Mouse (Mus musculus) midbrain, postnatal 0 days (tissue): ENCODE measurements around the gene Fam129b. TPM values are rescaled to one million over a fixed set of nuclear protein-coding genes. Genes with fewer than 3 reads are reported as not detected.

Source experiments
- ATAC-seq: fragments of 200-750 bp; cut with Nextera tagmentation; 2 replicates; pipeline ENCODE4 v1.8.0; 2017; ENCODE audit warnings: moderate number of reproducible peaks, mild to moderate bottlenecking, moderate TSS enrichment, moderate library complexity; ENCODE audit not compliant: low FRiP score
- DNase-seq: peaks from one replicate; pipeline ENCODE4 v3.0.0-alpha.2; 2015; ENCODE audit warnings: low spot score
- H3K27ac ChIP-seq: fragments of 300-500 bp; sonication (generic); 2 replicates; pipeline ENCODE4 v1.5.1; 2014; ENCODE audit warnings: low read depth, mild to moderate bottlenecking, low read length, mixed read lengths
- H3K27me3 ChIP-seq: fragments of 300-500 bp; sonication (generic); 2 replicates; pipeline ENCODE4 v1.6.1; 2014; ENCODE audit warnings: low read length, control low read depth, mixed read lengths; ENCODE audit not compliant: insufficient read depth
- H3K36me3 ChIP-seq: fragments of 300-500 bp; sonication (generic); 2 replicates; pipeline ENCODE4 v1.6.1; 2014; ENCODE audit warnings: low read length, control low read depth, mixed read lengths; ENCODE audit not compliant: insufficient read depth
- H3K4me1 ChIP-seq: fragments of 300-500 bp; sonication (generic); 2 replicates; pipeline ENCODE4 v1.6.1; 2014; ENCODE audit warnings: mild to moderate bottlenecking, control low read depth, antibody characterized with exemption, low read length, mixed read lengths; ENCODE audit not compliant: insufficient read depth
- H3K4me2 ChIP-seq: fragments of 300-500 bp; sonication (generic); 2 replicates; pipeline ENCODE4 v1.6.1; 2014; ENCODE audit warnings: low read depth, mild to moderate bottlenecking, low read length, mixed read lengths; ENCODE audit not compliant: poor library complexity, severe bottlenecking
- H3K4me3 ChIP-seq: fragments of 300-500 bp; sonication (generic); 2 replicates; pipeline ENCODE4 v1.5.1; 2014; ENCODE audit warnings: low read depth, mild to moderate bottlenecking, low read length, moderate library complexity
- H3K9ac ChIP-seq: fragments of 300-500 bp; sonication (generic); replicated peaks from 2 replicates; pipeline ENCODE4 v1.6.1; 2014; ENCODE audit warnings: mild to moderate bottlenecking, low read length, moderate library complexity, mixed read lengths; ENCODE audit not compliant: poor library complexity, severe bottlenecking
- H3K9me3 ChIP-seq: fragments of 300-500 bp; sonication (generic); 2 replicates; pipeline ENCODE4 v1.6.1; 2016; ENCODE audit warnings: low read length, control low read depth
- CTCF ChIP-seq: IDR thresholded peaks from 2 replicates; pipeline ENCODE4 v1.5.1; 2016; ENCODE audit warnings: antibody characterized with exemption, mild to moderate bottlenecking
- WGBS: fragments of 180-500 bp; shearing (Covaris S2); extraction: QIAGEN DNeasy Blood & Tissue Kit; methylation state at CpG from one replicate; pipeline ENCODE4 v1.1.7; 2014; 5-methylcytosine and 5-hydroxymethylcytosine counted together
- polyA plus RNA-seq: library from polyadenylated mRNA; unstranded; fragments of >200 nt; fragmentation: Nextera tagmentation; extraction: Ambion mirVana; gene quantifications from 2 replicates; pipeline ENCODE4 v1.2.1, GENCODE M21; 2015
- total RNA-seq: library from RNA; depleted of rRNA; stranded (reverse); fragments of >200 nt; gene quantifications from 2 replicates; pipeline ENCODE4 v1.2.3, GENCODE M21; 2014

Gene Fam129b
- total and polyA plus RNA-seq, 2 experiments from 2014 or later: 17.7 to 39.5 TPM

GRCm38 (mm10) chr2:32881723-32882122 is 5.8 kb downstream of the Fam129b start:
- Histone ChIP-seq H3K4me2 (no peak overlapping the region), H3K4me3 (no peak overlapping the region), H3K9ac (no peak overlapping the region), H3K36me3 (no peaks in the 10 kb centered on the region), H3K27ac (no peak overlapping the region), H3K4me1 (peaks cover 27% of the 10 kb centered on the region), H3K9me3 (no peaks in the 10 kb centered on the region), H3K27me3 (no peaks in the 10 kb centered on the region)
- 42% methylated on average over 3 of the region's 3 CpGs for WGBS
- no peak for ATAC-seq
- TF ChIP-seq CTCF: no peak
- peak; percentile 34 for DNase-seq

DNA sequence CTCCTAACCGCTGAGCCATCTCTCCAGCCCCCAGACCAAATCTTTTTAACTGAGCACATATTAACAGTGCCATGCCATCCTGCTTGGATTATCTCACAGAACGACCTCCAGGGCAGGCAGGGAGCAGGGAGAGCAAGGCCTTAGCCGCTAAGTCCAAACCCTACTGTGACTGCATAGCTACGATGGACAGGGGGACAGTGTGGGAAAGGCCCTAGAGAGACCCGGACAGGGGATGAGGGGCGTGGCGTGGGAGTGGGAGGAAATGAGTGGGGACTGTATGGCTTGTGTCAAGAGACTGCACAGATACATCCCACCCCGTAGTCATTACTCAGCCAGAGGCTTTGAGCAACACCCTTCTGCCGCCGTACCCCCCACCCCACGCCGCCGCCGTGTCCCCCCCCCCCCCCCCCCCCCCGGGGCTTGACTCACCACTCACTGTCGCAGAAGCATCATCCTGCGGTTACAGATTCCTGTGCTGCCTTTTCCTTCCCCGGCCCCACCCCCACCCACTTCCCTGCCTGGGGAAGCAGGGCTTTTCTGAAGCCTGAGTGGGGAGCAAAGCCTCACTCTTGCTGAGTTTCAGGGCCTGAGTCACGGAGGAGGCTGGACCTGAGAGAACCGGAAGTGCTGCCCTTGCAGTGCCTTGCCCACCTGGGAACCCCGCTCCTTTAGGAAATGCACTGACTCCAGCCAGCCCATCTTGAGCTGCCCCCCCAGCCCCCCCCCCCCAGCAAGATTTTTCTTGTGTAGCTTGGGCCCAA is 6.5 kb downstream of the Fam129b start:
- H3K4me2 ChIP-seq: no peak overlapping the region
- no peaks in the 10 kb centered on the region for H3K36me3 ChIP-seq
- H3K4me3 ChIP-seq: no peak overlapping the region
- DNase-seq (no peak), ATAC-seq (no peak)
- H3K9me3 ChIP-seq: no peaks in the 10 kb centered on the region
- peaks cover 26% of the 10 kb centered on the region for H3K4me1 ChIP-seq
- H3K27ac ChIP-seq: no peak overlapping the region
- WGBS: 70% methylated on average over 11 of the region's 21 CpGs
- TF ChIP-seq CTCF: no peak
- no peaks in the 10 kb centered on the region for H3K27me3 ChIP-seq
- no peak overlapping the region for H3K9ac ChIP-seq

DNA sequence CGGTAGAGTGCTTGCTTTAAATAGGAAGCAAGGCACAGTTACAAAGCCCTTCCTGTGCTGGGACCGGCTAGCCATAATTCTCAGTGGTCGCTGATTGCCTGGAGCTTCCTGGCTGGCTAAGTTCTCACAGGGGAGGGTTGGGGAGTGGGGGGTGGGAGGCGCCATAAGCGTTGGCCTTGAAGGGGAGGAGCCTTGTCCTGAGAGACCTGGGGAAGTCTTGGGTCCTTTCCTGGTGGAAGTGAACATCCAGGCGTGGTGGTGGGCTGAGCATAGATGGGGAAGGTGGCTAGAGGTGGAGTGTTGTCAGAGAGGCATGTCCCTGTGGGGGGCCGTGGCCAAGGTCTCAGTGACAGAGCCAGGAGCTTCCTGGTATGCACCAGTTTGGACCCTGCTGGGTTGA is 8.8 kb downstream of the Fam129b start:
- H3K9ac ChIP-seq: no peak overlapping the region
- H3K9me3 ChIP-seq: no peaks in the 10 kb centered on the region
- no peaks in the 10 kb centered on the region for H3K36me3 ChIP-seq
- no peak overlapping the region for H3K4me3 ChIP-seq
- H3K27me3 ChIP-seq: no peaks in the 10 kb centered on the region
- no peak for ATAC-seq
- H3K4me2 ChIP-seq: no peak overlapping the region
- TF ChIP-seq CTCF: no peak
- H3K27ac ChIP-seq: no peak overlapping the region
- H3K4me1 ChIP-seq: peaks cover 11% of the 10 kb centered on the region
- no peak for DNase-seq
- WGBS: 42% methylated on average over 6 of the region's 7 CpGs

DNA sequence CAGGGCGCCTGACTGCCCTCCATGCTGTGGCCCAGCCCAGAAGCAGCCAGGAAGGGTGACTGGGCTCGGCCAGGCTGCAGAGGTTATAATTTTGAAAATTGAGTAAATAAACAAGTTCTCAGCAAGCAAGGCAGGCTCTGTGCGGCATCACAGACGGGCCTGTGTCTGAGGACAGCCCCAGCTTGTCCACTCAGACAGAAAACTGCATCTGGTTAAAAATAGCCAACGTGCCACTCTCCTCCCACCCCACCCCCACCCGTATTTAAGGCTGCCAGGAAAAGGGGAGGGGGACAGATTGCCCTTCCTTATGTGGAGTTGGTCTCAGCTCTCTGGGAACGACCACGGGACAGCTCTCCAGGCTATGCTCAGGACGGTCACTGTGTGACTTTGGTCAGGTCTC is 12.1 kb downstream of the Fam129b start:
- WGBS: 35% methylated on average over 9 of the region's 9 CpGs
- H3K4me2 ChIP-seq: no peak overlapping the region
- no peaks in the 10 kb centered on the region for H3K36me3 ChIP-seq
- no peaks in the 10 kb centered on the region for H3K9me3 ChIP-seq
- DNase-seq (no peak), ATAC-seq (no peak)
- no peak overlapping the region for H3K27ac ChIP-seq
- H3K4me1 ChIP-seq: no peaks in the 10 kb centered on the region; the same call in 1 of the 2 replicates
- no peaks in the 10 kb centered on the region for H3K27me3 ChIP-seq
- no peak overlapping the region for H3K4me3 ChIP-seq
- TF ChIP-seq CTCF: no peak
- H3K9ac ChIP-seq: no peak overlapping the region

GRCm38 (mm10) chr2:32888551-32888950 is 12.6 kb downstream of the Fam129b start:
- Histone ChIP-seq H3K27ac (no peak overlapping the region), H3K4me3 (no peak overlapping the region), H3K4me2 (no peak overlapping the region), H3K27me3 (no peaks in the 10 kb centered on the region), H3K9me3 (no peaks in the 10 kb centered on the region), H3K4me1 (no peaks in the 10 kb centered on the region; the same call in 1 of the 2 replicates), H3K9ac (no peak overlapping the region), H3K36me3 (no peaks in the 10 kb centered on the region)
- DNase-seq (no peak), ATAC-seq (no peak)
- TF ChIP-seq CTCF: no peak
- WGBS: 49% methylated on average over 3 of the region's 3 CpGs

DNA sequence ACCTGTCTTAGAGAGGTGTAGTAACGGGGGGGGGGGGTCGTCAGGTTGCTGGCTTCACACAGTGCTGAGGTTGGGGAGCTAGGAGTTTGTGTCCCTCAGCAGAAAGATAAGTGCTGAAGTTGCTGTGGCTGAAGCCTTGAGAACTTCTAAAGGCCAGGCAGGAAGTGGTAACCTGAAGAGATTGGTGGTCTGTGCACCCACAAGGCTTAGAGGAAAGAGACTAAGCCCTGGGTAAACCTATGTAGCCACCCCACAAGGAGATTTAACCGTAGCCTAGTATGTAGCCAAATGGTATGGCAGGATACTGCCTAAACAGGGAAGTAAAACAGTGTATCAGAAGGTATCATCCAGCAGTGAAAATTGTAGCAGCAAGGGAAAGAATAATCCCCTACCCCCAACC is 14.4 kb downstream of the Fam129b start:
- no peak for TF ChIP-seq CTCF
- no peaks in the 10 kb centered on the region for H3K27me3 ChIP-seq
- DNase-seq (no peak), ATAC-seq (no peak)
- WGBS: 83% methylated on average over 3 of the region's 3 CpGs
- no peak overlapping the region for H3K4me2 ChIP-seq
- no peaks in the 10 kb centered on the region for H3K9me3 ChIP-seq
- no peak overlapping the region for H3K9ac ChIP-seq
- no peak overlapping the region for H3K4me3 ChIP-seq
- no peaks in the 10 kb centered on the region for H3K4me1 ChIP-seq
- H3K36me3 ChIP-seq: no peaks in the 10 kb centered on the region
- H3K27ac ChIP-seq: no peak overlapping the region
